Mouse (Mus musculus) liver, adult 2 months (tissue): Measurements from ENCODE around the gene Det1.

Experiments
- CTCF ChIP-seq: fragments of 200-500 bp; IDR thresholded peaks from 2 replicates; pipeline ENCODE4 v1.5.1; 2011; ENCODE audit warnings: low read depth, low read length, control low read depth
- POLR2A ChIP-seq: fragments of 200-500 bp; IDR thresholded peaks from 2 replicates; pipeline ENCODE4 v1.6.1; 2011; ENCODE audit warnings: low read length, control low read depth; ENCODE audit not compliant: insufficient read depth; ENCODE audit errors: extremely low read depth

GRCm38 (mm10) chr7:78885404-78885803 is 38.3 kb upstream of the Det1 start:
- no peak for TF ChIP-seq CTCF
- no peak for TF ChIP-seq POLR2A
